Mouse (Mus musculus): ENCODE measurements around the gene Spire2.

DNA sequence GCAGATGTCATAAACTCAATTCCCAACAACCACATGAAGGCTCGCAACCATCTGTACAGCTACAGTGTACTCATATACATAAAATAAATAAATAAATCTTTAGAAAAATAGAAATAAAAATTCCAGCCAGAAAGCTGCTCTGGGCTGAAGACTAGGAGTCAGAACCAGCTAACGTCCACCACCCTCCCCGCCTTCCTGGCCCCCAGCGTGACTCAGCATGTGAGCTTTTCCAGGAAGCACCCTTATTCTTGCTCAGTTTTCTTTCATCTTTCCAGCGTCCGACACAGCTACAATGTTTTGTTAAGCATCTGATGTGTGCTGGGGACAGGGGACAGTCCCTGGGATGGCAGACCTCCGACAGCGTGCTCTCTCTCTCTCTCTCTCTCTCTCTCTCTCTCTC, 12.6 kb downstream of the Spire2 start:
- TF ChIP-seq POLR2AphosphoS5 (IDR thresholded peaks at IDR 0.05; ENCODE audit: insufficient replicate concordance, low read depth, low read length) (no peak), TAL1 (conservative IDR thresholded peaks at IDR 0.05; ENCODE audit: low read depth, low read length) (no peak), CTCF (IDR thresholded peaks at IDR 0.05; ENCODE audit: low read depth, low read length) (no peak), GATA1 (IDR thresholded peaks at IDR 0.05; ENCODE audit: borderline replicate concordance, low read length) (no peak), GATA2 (IDR thresholded peaks at IDR 0.05; ENCODE audit: borderline replicate concordance, low read depth, low read length) (no peak)
